Mouse (Mus musculus) lung, adult 2 months (tissue): Measurements from ENCODE around the gene Kcnh2.

Source experiments
- CTCF ChIP-seq: fragments of 200-500 bp; IDR thresholded peaks from 2 replicates; pipeline ENCODE4 v1.5.1; 2011; ENCODE audit warnings: mild to moderate bottlenecking, low read length, control low read depth; ENCODE audit not compliant: insufficient read depth
- POLR2A ChIP-seq: fragments of 200-500 bp; IDR thresholded peaks from 2 replicates; pipeline ENCODE4 v1.6.1; 2011; ENCODE audit warnings: low read depth, mild to moderate bottlenecking, control low read depth, low read length, borderline replicate concordance; ENCODE audit errors: extremely low read depth

DNA sequence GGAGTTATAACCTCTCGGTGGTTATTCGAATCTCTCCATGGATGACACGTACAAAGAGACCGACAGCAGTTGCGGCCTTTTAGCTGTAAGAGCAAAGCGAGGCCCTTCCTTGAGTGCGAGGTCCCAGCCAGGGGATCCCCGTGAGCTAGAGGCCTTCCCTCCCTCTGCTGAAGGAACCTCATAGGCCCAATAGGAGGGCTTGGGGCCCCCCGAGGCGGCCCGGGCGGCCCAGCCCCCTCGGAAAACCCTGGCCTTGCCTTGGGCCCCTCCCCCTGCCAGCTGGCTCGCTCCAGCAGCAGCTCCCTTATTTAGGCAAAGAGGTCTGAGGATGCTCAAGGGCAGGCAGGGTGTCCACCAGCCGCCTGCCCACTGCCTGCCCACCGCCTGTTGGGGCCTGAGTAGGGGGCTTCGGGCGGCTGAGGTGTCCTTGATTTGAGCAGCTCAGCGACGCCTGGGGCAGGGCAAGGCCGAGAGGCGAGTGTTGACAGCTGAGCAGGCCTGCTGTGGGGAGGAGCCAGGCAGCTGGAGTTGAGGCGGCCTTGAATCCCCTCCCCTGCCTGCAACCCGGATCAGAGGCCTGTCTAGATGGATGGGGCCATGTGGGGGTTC lies 951 bp upstream of the Kcnh2 start:
- TF ChIP-seq POLR2A (no peak), CTCF (no peak)
